Mouse (Mus musculus): ENCODE data around the gene 2310022A10Rik. TPM values are rescaled to one million over a fixed set of nuclear protein-coding genes. Genes with fewer than 3 reads are reported as not detected.
"Not testable (repeated sequence)": the region's sequence is repeated elsewhere in the genome, so short reads cannot be mapped to it uniquely, and the experiment has no call there.

Gene 2310022A10Rik
- polyA plus RNA-seq, 1 experiment from 2014 or later, result 18.4 TPM

DNA sequence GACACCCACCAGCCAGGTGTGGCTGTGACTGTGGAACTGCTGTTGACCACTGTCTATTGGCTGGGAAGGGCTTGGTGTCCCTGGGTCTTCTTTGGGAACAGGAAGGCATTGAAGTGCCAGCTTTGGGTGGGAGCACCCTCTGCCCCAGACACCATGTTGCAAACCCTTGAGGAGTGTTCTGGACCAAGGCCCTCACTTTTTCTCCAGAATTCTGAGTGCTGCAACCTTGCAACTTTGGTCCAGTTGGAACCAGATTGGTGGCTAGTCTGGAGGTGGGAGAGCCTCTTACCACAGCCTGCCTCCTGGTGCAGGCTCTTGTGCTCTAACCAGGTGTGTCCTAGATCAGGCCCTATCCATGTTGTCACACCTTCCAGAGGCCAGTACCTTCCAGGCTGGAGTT lies 71.9 kb downstream of the 2310022A10Rik start:
- no peak overlapping the region for H3K4me3 ChIP-seq (ENCODE audit: low read depth, low read length)
- H3K27me3 ChIP-seq (ENCODE audit: control insufficient read depth, insufficient read depth, low read length), result no peaks in the 10 kb centered on the region
- no peak overlapping the region for H3K4me2 ChIP-seq (replicated peaks; ENCODE audit: low read depth, low read length)
- no peak for ATAC-seq (ENCODE audit: insufficient number of reproducible peaks, insufficient read depth, low FRiP score, low read depth)
- H3K9ac ChIP-seq (replicated peaks; ENCODE audit: low read depth, low read length), result no peak overlapping the region
- peaks cover 73% of the 10 kb centered on the region for H3K36me3 ChIP-seq (ENCODE audit: control insufficient read depth, insufficient read depth, low read length)
- no peak overlapping the region for H3K27ac ChIP-seq (ENCODE audit: low read length)
- no peaks in the 10 kb centered on the region for H3K9me3 ChIP-seq (ENCODE audit: control insufficient read depth, low read depth, low read length)
- no peaks in the 10 kb centered on the region for H3K4me1 ChIP-seq (ENCODE audit: control insufficient read depth, insufficient read depth, low read length)

DNA sequence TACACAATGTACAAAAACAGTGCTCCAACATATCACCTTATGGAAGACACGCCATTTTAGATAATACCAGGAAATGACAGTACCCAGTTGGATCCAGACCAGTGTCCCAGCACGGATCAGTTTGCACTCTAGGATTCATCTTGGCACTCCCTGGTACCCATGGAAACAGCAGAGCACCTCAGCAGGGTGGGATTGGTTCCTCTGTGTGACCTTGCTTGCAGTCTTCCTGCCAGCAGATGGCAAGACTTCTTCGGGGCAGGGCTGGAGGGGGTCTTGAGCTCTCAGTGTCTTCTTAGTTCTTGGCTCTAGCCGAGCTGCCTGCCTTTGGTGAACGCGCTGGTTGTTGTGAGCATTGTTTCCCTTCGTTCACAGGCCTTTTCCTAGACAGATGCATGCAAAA lies 74.7 kb downstream of the 2310022A10Rik start:
- 92% methylated on average over 7 of the region's 7 CpGs for WGBS
- Histone ChIP-seq H3K4me2 (replicated peaks; ENCODE audit: low read depth, low read length) (no peak overlapping the region), H3K36me3 (ENCODE audit: control insufficient read depth, insufficient read depth, low read length) (peaks cover 71% of the 10 kb centered on the region)

DNA sequence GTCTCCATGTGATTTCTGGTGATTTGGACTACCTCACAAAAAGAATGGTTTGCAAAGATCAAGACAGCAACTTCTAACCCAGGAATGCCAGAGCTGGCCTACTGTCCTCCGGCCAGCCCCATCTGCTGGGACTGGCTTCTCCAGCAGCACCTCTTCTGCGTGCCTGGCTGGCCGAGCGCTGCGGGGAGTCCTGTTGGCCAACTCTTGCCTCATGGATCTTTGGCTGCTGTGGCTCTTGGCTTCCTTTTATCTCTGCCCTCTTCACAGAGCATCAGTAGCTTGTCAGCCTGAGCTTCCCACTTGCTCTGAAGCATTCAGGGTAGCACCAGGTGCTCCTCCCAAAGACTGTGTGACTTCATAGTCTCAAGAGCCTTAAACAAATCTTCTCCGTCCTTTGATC lies 75.2 kb downstream of the 2310022A10Rik start:
- ATAC-seq (ENCODE audit: insufficient number of reproducible peaks, insufficient read depth, low FRiP score, low read depth), result no peak
- no peaks in the 10 kb centered on the region for H3K4me1 ChIP-seq (ENCODE audit: control insufficient read depth, insufficient read depth, low read length)
- H3K27me3 ChIP-seq (ENCODE audit: control insufficient read depth, insufficient read depth, low read length), result no peaks in the 10 kb centered on the region
- H3K9me3 ChIP-seq (ENCODE audit: control insufficient read depth, low read depth, low read length), result no peaks in the 10 kb centered on the region
- H3K27ac ChIP-seq (ENCODE audit: low read length), result no peak overlapping the region
- no peak overlapping the region for H3K4me2 ChIP-seq (replicated peaks; ENCODE audit: low read depth, low read length)
- H3K4me3 ChIP-seq (ENCODE audit: low read depth, low read length), result no peak overlapping the region
- 94% methylated on average over 6 of the region's 6 CpGs for WGBS
- H3K9ac ChIP-seq (replicated peaks; ENCODE audit: low read depth, low read length), result no peak overlapping the region
- H3K36me3 ChIP-seq (ENCODE audit: control insufficient read depth, insufficient read depth, low read length), result peaks cover 72% of the 10 kb centered on the region

More for the DNA sequence above, 74.7 kb downstream of the 2310022A10Rik start:
- Histone ChIP-seq H3K4me3 (ENCODE audit: low read depth, low read length) (no peak overlapping the region), H3K27me3 (ENCODE audit: control insufficient read depth, insufficient read depth, low read length) (no peaks in the 10 kb centered on the region), H3K4me1 (ENCODE audit: control insufficient read depth, insufficient read depth, low read length) (no peaks in the 10 kb centered on the region), H3K27ac (ENCODE audit: low read length) (no peak overlapping the region), H3K9me3 (ENCODE audit: control insufficient read depth, low read depth, low read length) (no peaks in the 10 kb centered on the region), H3K9ac (replicated peaks; ENCODE audit: low read depth, low read length) (no peak overlapping the region)
- no peak for ATAC-seq (ENCODE audit: insufficient number of reproducible peaks, insufficient read depth, low FRiP score, low read depth)

DNA sequence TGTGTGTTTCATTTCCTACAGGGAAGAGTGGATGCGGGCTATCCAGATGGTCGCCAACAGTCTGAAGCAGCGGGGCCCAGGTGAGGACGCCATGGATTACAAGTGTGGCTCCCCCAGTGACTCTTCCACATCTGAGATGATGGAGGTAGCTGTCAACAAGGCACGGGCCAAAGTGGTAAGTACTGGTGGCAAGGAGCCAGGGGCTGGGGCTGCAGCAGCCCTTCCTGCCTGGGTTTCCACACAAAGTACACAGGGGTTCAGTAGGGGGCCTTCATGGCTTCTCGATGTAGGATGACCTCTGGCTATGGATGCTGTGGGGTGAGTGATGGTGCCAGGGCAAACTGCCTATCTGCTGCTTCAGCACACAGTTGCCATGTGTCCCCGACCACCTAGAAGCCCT lies 75.8 kb downstream of the 2310022A10Rik start:
- H3K4me2 ChIP-seq (replicated peaks; ENCODE audit: low read depth, low read length); ATAC-seq (ENCODE audit: insufficient number of reproducible peaks, insufficient read depth, low FRiP score, low read depth); H3K4me3 ChIP-seq (ENCODE audit: low read depth, low read length); H3K9me3 ChIP-seq (ENCODE audit: control insufficient read depth, low read depth, low read length); H3K9ac ChIP-seq (replicated peaks; ENCODE audit: low read depth, low read length); H3K27ac ChIP-seq (ENCODE audit: low read length); H3K4me1 ChIP-seq (ENCODE audit: control insufficient read depth, insufficient read depth, low read length); H3K27me3 ChIP-seq (ENCODE audit: control insufficient read depth, insufficient read depth, low read length): not testable (repeated sequence)
- 93% methylated on average over 7 of the region's 7 CpGs for WGBS
- peaks cover 75% of the 10 kb centered on the region for H3K36me3 ChIP-seq (ENCODE audit: control insufficient read depth, insufficient read depth, low read length)

DNA sequence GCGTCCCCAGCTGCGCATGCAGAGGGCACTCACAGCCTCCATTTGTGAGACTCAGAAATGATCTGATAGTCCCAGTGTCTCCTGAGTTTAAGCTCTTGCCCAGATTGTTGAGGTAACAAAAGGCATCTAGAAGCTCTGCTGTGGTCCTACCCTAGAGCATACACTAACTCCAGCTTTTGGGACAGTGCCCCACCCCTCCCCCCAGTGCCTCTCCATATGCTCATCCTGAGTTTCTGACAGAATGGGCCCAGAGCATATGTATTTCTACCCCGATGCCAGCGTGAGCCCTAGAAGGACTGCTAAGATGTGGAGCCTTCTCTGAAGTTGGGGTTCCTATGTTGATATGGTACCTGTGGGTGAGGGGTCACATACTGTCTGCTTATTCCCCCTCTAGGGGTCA lies 78.4 kb downstream of the 2310022A10Rik start:
- WGBS, result 92% methylated on average over 4 of the region's 4 CpGs
- no peak overlapping the region for H3K4me3 ChIP-seq (ENCODE audit: low read depth, low read length)
- H3K9ac ChIP-seq (replicated peaks; ENCODE audit: low read depth, low read length), result no peak overlapping the region
- no peak overlapping the region for H3K4me2 ChIP-seq (replicated peaks; ENCODE audit: low read depth, low read length)
- H3K27ac ChIP-seq (ENCODE audit: low read length), result no peak overlapping the region
- peaks cover 74% of the 10 kb centered on the region for H3K36me3 ChIP-seq (ENCODE audit: control insufficient read depth, insufficient read depth, low read length)
- H3K4me1 ChIP-seq (ENCODE audit: control insufficient read depth, insufficient read depth, low read length), result no peaks in the 10 kb centered on the region
- H3K27me3 ChIP-seq (ENCODE audit: control insufficient read depth, insufficient read depth, low read length), result no peaks in the 10 kb centered on the region
- no peak for ATAC-seq (ENCODE audit: insufficient number of reproducible peaks, insufficient read depth, low FRiP score, low read depth)
- no peaks in the 10 kb centered on the region for H3K9me3 ChIP-seq (ENCODE audit: control insufficient read depth, low read depth, low read length)

Other genes starting within 250 kb of the 2310022A10Rik start
- gene Ltbp4, start 215.5 kb upstream of the 2310022A10Rik start, polyA plus RNA-seq (2014; fragmentation: Nextera tagmentation; extraction: Ambion mirVana), result 178 and 189 TPM in 2 replicates
- gene Shkbp1, start 197.2 kb upstream of the 2310022A10Rik start, polyA plus RNA-seq (2014; fragmentation: Nextera tagmentation; extraction: Ambion mirVana), result 41.5 and 41.6 TPM in 2 replicates
- 0.53 and 1.9 TPM in 2 replicates for gene Gm20479, start 195.8 kb upstream of the 2310022A10Rik start, polyA plus RNA-seq (2014; fragmentation: Nextera tagmentation; extraction: Ambion mirVana)
- gene Sptbn4, start 105.5 kb upstream of the 2310022A10Rik start, polyA plus RNA-seq (2014; fragmentation: Nextera tagmentation; extraction: Ambion mirVana), result 0.64 and 1.00 TPM in 2 replicates
- 67.3 and 78.3 TPM in 2 replicates for gene Blvrb, start 105.3 kb upstream of the 2310022A10Rik start, polyA plus RNA-seq (2014; fragmentation: Nextera tagmentation; extraction: Ambion mirVana)
- gene Sertad3, start 79.5 kb upstream of the 2310022A10Rik start, polyA plus RNA-seq (2014; fragmentation: Nextera tagmentation; extraction: Ambion mirVana), result 29.5 and 32.9 TPM in 2 replicates
- gene Sertad1, start 66.3 kb upstream of the 2310022A10Rik start, polyA plus RNA-seq (2014; fragmentation: Nextera tagmentation; extraction: Ambion mirVana), result 33.6 and 35.5 TPM in 2 replicates
- 1.4 and 1.5 TPM in 2 replicates for gene Prx, start 53.9 kb upstream of the 2310022A10Rik start, polyA plus RNA-seq (2014; fragmentation: Nextera tagmentation; extraction: Ambion mirVana)
- gene Hipk4, start 30.0 kb upstream of the 2310022A10Rik start, polyA plus RNA-seq (2014; fragmentation: Nextera tagmentation; extraction: Ambion mirVana), result 1.0 and 1.3 TPM in 2 replicates
- 75.6 and 78.7 TPM in 2 replicates for gene Pld3, start within 50 bp of the 2310022A10Rik start, polyA plus RNA-seq (2014; fragmentation: Nextera tagmentation; extraction: Ambion mirVana)
- gene Akt2, start 38.3 kb downstream of the 2310022A10Rik start, polyA plus RNA-seq (2014; fragmentation: Nextera tagmentation; extraction: Ambion mirVana), result 88.8 and 91.5 TPM in 2 replicates
- 2.6 and 3.7 TPM in 2 replicates for gene Ttc9b, start 100.7 kb downstream of the 2310022A10Rik start, polyA plus RNA-seq (2014; fragmentation: Nextera tagmentation; extraction: Ambion mirVana)
- 4.5 and 9.2 TPM in 2 replicates for gene Map3k10, start 121.4 kb downstream of the 2310022A10Rik start, polyA plus RNA-seq (2014; fragmentation: Nextera tagmentation; extraction: Ambion mirVana)
- 2.9 and 3.3 TPM in 2 replicates for gene Zfp607b, start 136.1 kb downstream of the 2310022A10Rik start, polyA plus RNA-seq (2014; fragmentation: Nextera tagmentation; extraction: Ambion mirVana)
- gene Zfp60, start 178.2 kb downstream of the 2310022A10Rik start, polyA plus RNA-seq (2014; fragmentation: Nextera tagmentation; extraction: Ambion mirVana), result 36.9 and 37.2 TPM in 2 replicates

Measured in stomach, embryonic 14.5 days (tissue).